Mouse (Mus musculus): Measurements from ENCODE around the gene CN725425.
A peak's percentile ranks its signal among the peaks of the same experiment; 100 is the strongest.

The CN725425 gene

GRCm38 (mm10) chr15:91206518-91206917 lies 7.2 kb downstream of the CN725425 start:
- no peak for DNase-seq (ENCODE audit: low read depth, low spot score)

GRCm38 (mm10) chr15:91237294-91237693 lies 38.0 kb downstream of the CN725425 start:
- DNase-seq (ENCODE audit: low read depth, low spot score): no peak

- DNase-seq (ENCODE audit: low read depth, low spot score): no peak
Measured at GRCm38 (mm10) chr15:91240683-91241335, 41.5 kb downstream of the CN725425 start.

DNA sequence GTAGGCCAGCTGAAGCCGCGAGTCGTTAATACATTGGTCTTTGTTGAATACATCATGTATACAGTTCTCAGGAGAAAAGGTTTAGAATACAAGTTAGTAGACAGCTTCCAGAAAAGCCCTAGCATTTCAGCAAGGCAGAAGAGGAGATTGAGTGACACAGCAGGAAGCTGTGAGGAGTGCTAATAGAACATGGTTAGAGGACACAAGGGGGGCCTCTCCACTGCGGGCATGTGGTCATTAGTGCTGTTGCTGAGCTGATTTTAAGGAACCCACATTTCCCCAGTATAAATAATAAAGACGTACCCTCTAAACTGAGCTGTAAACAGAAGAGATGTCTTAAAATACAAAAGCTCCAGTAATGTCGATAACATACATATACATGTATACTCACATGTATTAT lies 51.5 kb downstream of the CN725425 start:
- DNase-seq (ENCODE audit: low read depth, low spot score): no peak

DNA sequence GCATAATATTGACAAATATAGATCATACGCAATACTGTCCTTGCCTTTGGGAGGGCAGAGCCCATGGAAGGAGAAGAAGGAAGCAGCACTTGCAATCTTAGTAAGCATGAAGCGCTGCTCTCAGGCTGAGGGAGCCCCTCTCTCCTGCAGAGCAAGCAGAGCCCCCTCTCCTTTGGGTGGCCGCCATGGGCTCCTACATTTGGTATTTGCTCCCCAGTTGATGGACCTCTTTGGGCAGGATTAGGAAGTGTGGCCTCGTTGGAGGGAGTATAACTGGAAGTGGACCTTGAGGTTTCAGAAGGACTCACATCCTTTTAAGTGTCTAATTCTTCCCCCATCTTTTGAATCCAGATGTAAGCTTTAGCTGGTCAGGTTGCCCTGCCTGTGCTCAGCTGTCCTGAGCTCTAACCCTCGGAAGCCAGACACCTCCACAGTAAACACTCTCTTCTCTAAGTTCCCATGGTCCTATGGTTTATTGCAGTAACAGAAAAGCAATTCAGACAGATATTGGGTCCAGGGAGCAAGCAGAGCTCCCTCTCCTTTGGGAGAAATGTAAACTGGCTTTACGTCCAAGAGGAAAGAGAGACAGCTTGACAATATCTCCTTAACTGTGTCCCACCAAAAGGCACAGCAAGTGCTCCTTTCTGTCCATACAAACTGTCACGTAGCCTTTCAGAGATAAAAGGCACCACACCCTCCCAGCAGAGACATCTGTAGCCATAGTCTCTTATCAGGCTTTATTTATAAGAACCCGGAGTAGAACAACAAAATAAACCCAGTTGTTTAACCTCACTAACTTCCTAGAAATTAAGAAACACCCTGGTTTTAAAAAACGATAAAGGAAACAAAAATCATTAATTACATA lies 52.5 kb downstream of the CN725425 start:
- no peak for DNase-seq (ENCODE audit: low read depth, low spot score)

GRCm38 (mm10) chr15:91252956-91253355 lies 53.7 kb downstream of the CN725425 start:
- no peak for DNase-seq (ENCODE audit: low read depth, low spot score)

- DNase-seq (ENCODE audit: low read depth, low spot score): no peak
Measured at GRCm38 (mm10) chr15:91255308-91255707, 56.0 kb downstream of the CN725425 start.

- no peak for DNase-seq (ENCODE audit: low read depth, low spot score)
Measured at GRCm38 (mm10) chr15:91257140-91257539, 57.8 kb downstream of the CN725425 start.

DNA sequence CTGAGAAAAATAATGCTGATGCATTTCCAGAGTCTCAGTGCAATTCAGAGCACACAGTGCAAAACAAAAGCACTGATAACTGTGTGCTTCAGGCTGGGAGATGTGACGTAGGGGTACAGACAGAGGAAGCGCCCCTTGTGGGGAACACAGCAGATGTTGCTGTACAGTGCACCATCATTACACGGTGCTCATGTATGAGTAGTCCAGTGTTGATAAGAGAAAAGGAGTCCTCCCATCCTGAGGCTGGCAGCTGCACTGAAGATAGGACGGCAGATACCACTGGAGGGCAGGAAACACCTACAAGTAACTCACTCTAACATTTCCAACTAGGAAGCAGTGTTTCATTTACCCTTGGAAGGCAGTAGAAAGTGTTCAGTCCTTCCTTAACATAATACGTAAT lies 61.3 kb downstream of the CN725425 start:
- no peak for DNase-seq (ENCODE audit: low read depth, low spot score)

DNA sequence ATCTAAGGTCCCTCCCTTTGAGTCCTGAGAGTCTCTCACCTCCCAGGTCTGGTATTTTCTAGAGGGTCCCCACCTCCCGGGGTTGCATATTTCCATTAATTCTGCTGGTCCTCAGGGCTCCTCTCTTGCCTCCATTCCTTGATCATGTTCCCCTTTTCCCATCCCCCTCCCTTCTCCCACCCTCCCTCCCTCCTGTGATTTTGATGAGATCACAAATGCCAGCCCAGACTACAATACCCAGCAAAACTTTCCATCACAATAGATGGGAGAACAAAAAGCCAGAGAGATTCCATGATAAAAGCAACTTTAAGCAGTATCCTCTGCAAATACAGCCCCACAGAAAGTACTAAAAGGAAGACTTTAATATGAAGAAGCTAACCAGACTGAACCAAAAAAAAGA lies 64.6 kb downstream of the CN725425 start:
- DNase-seq (ENCODE audit: low read depth, low spot score): no peak

DNA sequence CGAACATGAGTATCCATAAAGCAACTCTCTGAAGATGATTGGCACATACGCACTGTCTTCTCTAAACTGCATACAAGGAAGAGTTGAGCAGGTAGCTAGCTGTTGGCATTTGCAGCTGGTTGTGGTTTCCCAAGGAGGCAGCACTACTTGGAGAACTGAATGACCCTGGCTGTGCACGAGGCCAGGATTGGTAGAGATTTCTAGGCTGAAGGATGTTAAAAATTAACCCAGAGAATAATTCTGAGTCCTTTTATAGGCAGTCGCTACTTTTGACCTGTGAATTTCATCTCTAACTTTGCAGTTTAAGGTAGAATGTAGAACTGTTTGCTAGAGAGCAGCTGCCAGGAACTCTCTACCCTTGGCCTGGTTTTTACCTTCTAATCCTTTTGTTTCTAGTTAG lies 69.2 kb downstream of the CN725425 start:
- no peak for DNase-seq (ENCODE audit: low read depth, low spot score)

DNA sequence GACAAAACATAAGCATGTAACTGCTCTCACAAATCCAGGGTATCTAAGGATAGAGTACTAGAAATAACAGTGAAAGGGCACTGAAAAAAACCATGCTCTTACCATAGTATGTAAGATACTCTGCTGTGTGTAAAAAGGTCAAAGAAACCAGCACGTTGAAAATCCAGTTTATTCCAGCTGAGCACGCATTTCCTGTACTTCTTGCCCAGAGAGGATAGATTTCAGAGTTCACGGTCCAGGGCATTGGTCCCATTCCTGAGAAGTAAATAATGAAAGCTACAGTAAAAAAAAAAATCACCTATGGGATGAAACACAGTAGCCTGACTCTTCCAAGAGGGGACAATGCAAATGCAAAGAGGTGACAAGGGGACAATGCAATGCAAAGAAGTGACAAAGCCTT lies 76.7 kb downstream of the CN725425 start:
- no peak for DNase-seq (ENCODE audit: low read depth, low spot score)

DNA sequence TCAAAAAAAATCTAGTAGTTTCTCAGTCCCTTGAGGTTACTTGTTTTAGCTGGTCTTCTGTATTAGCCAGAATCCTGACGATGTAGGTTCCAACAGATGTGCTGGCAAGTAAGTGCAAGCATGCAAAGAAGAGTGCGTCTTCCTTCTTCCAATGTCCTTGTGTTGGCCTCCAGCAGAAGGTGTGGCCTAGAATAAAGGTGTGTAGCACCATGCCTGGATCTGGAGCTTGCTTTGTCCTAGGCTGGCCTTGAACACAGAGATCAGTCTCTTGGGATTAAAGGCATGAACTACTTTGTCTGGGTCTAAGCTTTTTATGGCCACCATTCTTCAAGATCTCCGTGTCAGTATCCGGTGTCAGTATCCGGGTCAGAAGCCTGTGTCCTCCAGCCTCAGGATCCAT lies 80.3 kb downstream of the CN725425 start:
- no peak for DNase-seq (ENCODE audit: low read depth, low spot score)

DNA sequence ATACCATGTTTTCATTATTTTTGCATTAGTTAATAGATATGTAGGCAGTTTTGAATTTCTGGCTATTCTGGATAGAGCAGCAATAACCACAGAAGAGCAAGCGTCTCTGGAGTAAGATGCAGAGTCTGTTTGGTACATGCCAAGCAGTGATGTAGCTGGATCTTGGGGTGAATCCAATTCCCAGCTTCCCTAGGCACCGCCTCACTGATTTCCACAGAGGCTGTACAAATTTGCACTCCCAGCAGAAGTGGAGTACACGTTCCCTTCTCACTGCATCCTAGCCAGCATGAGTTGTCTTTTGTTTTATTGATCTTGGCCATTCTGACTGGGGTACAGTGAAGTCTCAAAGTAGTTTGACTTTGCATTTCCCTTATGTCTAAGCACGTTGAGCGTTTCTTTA lies 82.2 kb downstream of the CN725425 start:
- no peak for DNase-seq (ENCODE audit: low read depth, low spot score)

DNA sequence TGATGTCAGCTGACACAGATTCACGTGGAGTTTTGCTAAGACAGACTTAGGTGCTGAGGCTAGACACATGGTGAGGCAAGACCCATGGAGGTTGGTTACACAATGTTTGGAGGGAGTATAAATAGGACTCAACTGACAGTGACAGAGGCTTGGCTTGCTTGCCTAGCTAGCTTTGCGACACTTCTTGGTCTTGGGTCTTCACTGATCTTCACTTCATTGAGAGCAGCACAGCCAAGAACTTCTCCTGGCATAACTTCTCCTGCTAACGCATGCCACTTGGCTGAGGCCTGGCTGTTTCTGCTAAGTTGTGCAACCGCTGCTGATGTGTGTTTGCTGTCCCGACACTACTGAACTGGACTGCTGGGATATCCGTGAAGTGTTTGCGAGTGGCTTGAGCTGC lies 83.5 kb downstream of the CN725425 start:
- no peak for DNase-seq (ENCODE audit: low read depth, low spot score)

- no peak for DNase-seq (ENCODE audit: low read depth, low spot score)
Measured at GRCm38 (mm10) chr15:91283418-91283817, 84.1 kb downstream of the CN725425 start.

DNA sequence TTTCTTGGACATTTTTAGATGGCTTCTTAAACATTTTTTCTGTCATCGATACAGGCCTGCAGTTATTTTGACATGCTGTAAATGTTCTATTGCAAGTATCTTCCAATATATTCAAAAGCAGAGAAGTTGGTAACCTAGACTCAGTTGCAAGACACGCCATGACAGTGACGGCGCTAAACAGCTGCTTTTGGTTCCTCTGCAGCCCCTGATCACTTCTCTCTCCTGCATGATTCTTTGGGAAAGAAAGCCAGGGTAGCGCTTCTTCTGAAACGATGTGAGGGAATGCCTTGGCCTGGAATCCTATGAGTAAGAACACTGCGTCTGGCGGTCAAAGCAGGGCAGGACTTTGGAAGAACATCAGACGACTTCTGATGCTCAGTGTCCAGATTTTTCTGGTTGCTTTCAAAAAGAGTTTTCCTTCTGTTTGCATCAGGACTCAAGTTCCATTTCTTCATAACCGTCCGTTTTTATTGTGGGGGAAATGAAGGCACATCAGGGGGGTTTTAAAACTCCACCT lies 100.1 kb downstream of the CN725425 start:
- no peak for DNase-seq (ENCODE audit: low read depth, low spot score)

- peak; percentile 60 for DNase-seq (ENCODE audit: low read depth, low spot score)
Measured at GRCm38 (mm10) chr15:91301366-91301765, 102.1 kb downstream of the CN725425 start.

GRCm38 (mm10) chr15:91304296-91304852 lies 105.1 kb downstream of the CN725425 start:
- peak; percentile 61 for DNase-seq (ENCODE audit: low read depth, low spot score)

Measured in retina, postnatal 7 days (tissue).